Mouse (Mus musculus): ENCODE data around the gene Hoxa2. TPM values are rescaled to one million over a fixed set of nuclear protein-coding genes. Genes with fewer than 3 reads are reported as not detected.

The Hoxa2 gene
- polyA plus RNA-seq, 1 experiment = 4.7 TPM

GRCm38 (mm10) chr6:52175864-52176263 lies 11.2 kb upstream of the Hoxa2 start:
- 11% methylated on average over 30 of the region's 35 CpGs for WGBS
- DNase-seq = no peak
- Histone ChIP-seq H3K4me1 (ENCODE audit: control insufficient read depth, insufficient read depth, low read length) (peaks cover 4% of the 10 kb centered on the region; the same call in 1 of the 2 replicates), H3K4me3 (replicated peaks; ENCODE audit: extremely low read depth, low read depth, low read length) (peak overlapping the region; percentile 44)
- TF ChIP-seq POLR2A (IDR thresholded peaks at IDR 0.05; ENCODE audit: borderline replicate concordance, extremely low read depth, low read depth, low read length) (no peak), CTCF (IDR thresholded peaks at IDR 0.05; ENCODE audit: insufficient read depth, low read length) (no peak)

- DNase-seq = no peak
- WGBS = 5% methylated on average over 41 of the region's 41 CpGs
- peak overlapping the region; percentile 44 for H3K4me3 ChIP-seq (replicated peaks; ENCODE audit: extremely low read depth, low read depth, low read length)
Measured at GRCm38 (mm10) chr6:52174968-52175751, 10.5 kb upstream of the Hoxa2 start.

GRCm38 (mm10) chr6:52173648-52174047 lies 9.0 kb upstream of the Hoxa2 start:
- DNase-seq = no peak
- 22% methylated on average over 4 of the region's 4 CpGs for WGBS
- TF ChIP-seq POLR2A (IDR thresholded peaks at IDR 0.05; ENCODE audit: borderline replicate concordance, extremely low read depth, low read depth, low read length) = no peak
- TF ChIP-seq CTCF (IDR thresholded peaks at IDR 0.05; ENCODE audit: insufficient read depth, low read length) = no peak
- Histone ChIP-seq H3K4me1 (ENCODE audit: control insufficient read depth, insufficient read depth, low read length) (peaks cover 9% of the 10 kb centered on the region), H3K4me3 (replicated peaks; ENCODE audit: extremely low read depth, low read depth, low read length) (no peak overlapping the region)

More at GRCm38 (mm10) chr6:52174968-52175751, 10.5 kb upstream of the Hoxa2 start:
- peaks cover 4% of the 10 kb centered on the region; the same call in 1 of the 2 replicates for H3K4me1 ChIP-seq (ENCODE audit: control insufficient read depth, insufficient read depth, low read length)
- TF ChIP-seq CTCF (IDR thresholded peaks at IDR 0.05; ENCODE audit: insufficient read depth, low read length) = no peak
- TF ChIP-seq POLR2A (IDR thresholded peaks at IDR 0.05; ENCODE audit: borderline replicate concordance, extremely low read depth, low read depth, low read length) = no peak

- Histone ChIP-seq H3K4me1 (ENCODE audit: control insufficient read depth, insufficient read depth, low read length) (peaks cover 9% of the 10 kb centered on the region), H3K4me3 (replicated peaks; ENCODE audit: extremely low read depth, low read depth, low read length) (peak overlapping the region; percentile 65)
- TF ChIP-seq POLR2A (IDR thresholded peaks at IDR 0.05; ENCODE audit: borderline replicate concordance, extremely low read depth, low read depth, low read length) (peak; percentile 71; the same call in 1 of the 2 replicates), CTCF (IDR thresholded peaks at IDR 0.05; ENCODE audit: insufficient read depth, low read length) (no peak)
- peak; percentile 79 for DNase-seq
- WGBS = 11% methylated on average over 35 of the region's 35 CpGs
Measured at GRCm38 (mm10) chr6:52172501-52172900, 7.9 kb upstream of the Hoxa2 start.

GRCm38 (mm10) chr6:52171938-52172337 lies 7.3 kb upstream of the Hoxa2 start:
- TF ChIP-seq POLR2A (IDR thresholded peaks at IDR 0.05; ENCODE audit: borderline replicate concordance, extremely low read depth, low read depth, low read length) (no peak), CTCF (IDR thresholded peaks at IDR 0.05; ENCODE audit: insufficient read depth, low read length) (no peak)
- no peak overlapping the region for H3K4me3 ChIP-seq (replicated peaks; ENCODE audit: extremely low read depth, low read depth, low read length)
- peaks cover 9% of the 10 kb centered on the region for H3K4me1 ChIP-seq (ENCODE audit: control insufficient read depth, insufficient read depth, low read length)
- WGBS = 47% methylated on average over 7 of the region's 7 CpGs
- no peak for DNase-seq

GRCm38 (mm10) chr6:52171331-52171730 lies 6.7 kb upstream of the Hoxa2 start:
- H3K4me3 ChIP-seq (replicated peaks; ENCODE audit: extremely low read depth, low read depth, low read length) = no peak overlapping the region
- WGBS = 27% methylated on average over 4 of the region's 4 CpGs
- DNase-seq = no peak
- H3K4me1 ChIP-seq (ENCODE audit: control insufficient read depth, insufficient read depth, low read length) = peaks cover 7% of the 10 kb centered on the region
- TF ChIP-seq POLR2A (IDR thresholded peaks at IDR 0.05; ENCODE audit: borderline replicate concordance, extremely low read depth, low read depth, low read length) (no peak), CTCF (IDR thresholded peaks at IDR 0.05; ENCODE audit: insufficient read depth, low read length) (no peak)

GRCm38 (mm10) chr6:52170898-52171223 lies 6.2 kb upstream of the Hoxa2 start:
- 25% methylated on average over 5 of the region's 5 CpGs for WGBS
- no peak for DNase-seq
- Histone ChIP-seq H3K4me3 (replicated peaks; ENCODE audit: extremely low read depth, low read depth, low read length) (no peak overlapping the region), H3K4me1 (ENCODE audit: control insufficient read depth, insufficient read depth, low read length) (peaks cover 10% of the 10 kb centered on the region)
- TF ChIP-seq CTCF (IDR thresholded peaks at IDR 0.05; ENCODE audit: insufficient read depth, low read length) (no peak), POLR2A (IDR thresholded peaks at IDR 0.05; ENCODE audit: borderline replicate concordance, extremely low read depth, low read depth, low read length) (no peak)

GRCm38 (mm10) chr6:52170166-52170897 lies 5.7 kb upstream of the Hoxa2 start:
- H3K4me1 ChIP-seq (ENCODE audit: control insufficient read depth, insufficient read depth, low read length) = peaks cover 10% of the 10 kb centered on the region
- TF ChIP-seq CTCF (IDR thresholded peaks at IDR 0.05; ENCODE audit: insufficient read depth, low read length) (no peak), POLR2A (IDR thresholded peaks at IDR 0.05; ENCODE audit: borderline replicate concordance, extremely low read depth, low read depth, low read length) (peak; percentile 79; the same call in 1 of the 2 replicates)
- H3K4me3 ChIP-seq (replicated peaks; ENCODE audit: extremely low read depth, low read depth, low read length) = peak overlapping the region; percentile 46
- peak; percentile 51 for DNase-seq
- WGBS = 23% methylated on average over 40 of the region's 40 CpGs

GRCm38 (mm10) chr6:52169499-52170165 lies 5.0 kb upstream of the Hoxa2 start:
- no peak for TF ChIP-seq CTCF (IDR thresholded peaks at IDR 0.05; ENCODE audit: insufficient read depth, low read length)
- TF ChIP-seq POLR2A (IDR thresholded peaks at IDR 0.05; ENCODE audit: borderline replicate concordance, extremely low read depth, low read depth, low read length) = no peak
- no peak for DNase-seq
- H3K4me3 ChIP-seq (replicated peaks; ENCODE audit: extremely low read depth, low read depth, low read length) = peak overlapping the region; percentile 3
- peaks cover 10% of the 10 kb centered on the region for H3K4me1 ChIP-seq (ENCODE audit: control insufficient read depth, insufficient read depth, low read length)
- WGBS = 33% methylated on average over 16 of the region's 16 CpGs

Measured in lung, adult 2 months (tissue).